Mouse (Mus musculus): ENCODE measurements around the gene Epn2.

DNA sequence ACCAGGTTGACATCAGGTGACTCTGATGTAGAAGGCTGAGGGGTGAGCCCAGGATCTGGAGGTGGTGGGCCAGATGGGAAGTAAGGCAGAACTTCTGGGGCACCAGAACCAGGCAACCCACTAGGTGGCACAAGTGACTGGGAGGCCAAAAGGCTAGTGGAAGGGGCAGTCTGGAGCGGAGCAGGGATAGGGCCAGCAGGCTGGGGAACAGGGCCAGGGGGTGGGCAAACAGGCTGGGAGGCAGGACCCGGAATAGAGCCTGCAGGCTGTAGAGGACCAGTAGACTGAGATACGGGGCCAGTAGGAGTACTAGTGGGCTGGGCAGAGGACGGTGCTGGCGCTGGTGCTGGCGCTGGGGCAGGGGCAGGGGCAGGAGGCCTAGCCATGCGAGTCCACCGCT lies 89.6 kb downstream of the Epn2 start:
- TF ChIP-seq CTCF (IDR thresholded peaks at IDR 0.05; ENCODE audit: low read depth, low read length) (no peak), EP300 (IDR thresholded peaks at IDR 0.05; ENCODE audit: insufficient read depth, low read depth, low read length) (no peak)

Data from ES-Bruce4 (cell line).